Mouse (Mus musculus) urinary bladder, postnatal 10 days (tissue): Measurements from ENCODE around the gene Fcgr1.
"Not testable (repeated sequence)": the region's sequence is repeated elsewhere in the genome, so short reads cannot be mapped to it uniquely, and the experiment has no call there.

ENCODE experiments used
- DNase-seq: peaks from one replicate; pipeline ENCODE4 v3.0.0; 2022; ENCODE audit warnings: low spot score

Gene Fcgr1

DNA sequence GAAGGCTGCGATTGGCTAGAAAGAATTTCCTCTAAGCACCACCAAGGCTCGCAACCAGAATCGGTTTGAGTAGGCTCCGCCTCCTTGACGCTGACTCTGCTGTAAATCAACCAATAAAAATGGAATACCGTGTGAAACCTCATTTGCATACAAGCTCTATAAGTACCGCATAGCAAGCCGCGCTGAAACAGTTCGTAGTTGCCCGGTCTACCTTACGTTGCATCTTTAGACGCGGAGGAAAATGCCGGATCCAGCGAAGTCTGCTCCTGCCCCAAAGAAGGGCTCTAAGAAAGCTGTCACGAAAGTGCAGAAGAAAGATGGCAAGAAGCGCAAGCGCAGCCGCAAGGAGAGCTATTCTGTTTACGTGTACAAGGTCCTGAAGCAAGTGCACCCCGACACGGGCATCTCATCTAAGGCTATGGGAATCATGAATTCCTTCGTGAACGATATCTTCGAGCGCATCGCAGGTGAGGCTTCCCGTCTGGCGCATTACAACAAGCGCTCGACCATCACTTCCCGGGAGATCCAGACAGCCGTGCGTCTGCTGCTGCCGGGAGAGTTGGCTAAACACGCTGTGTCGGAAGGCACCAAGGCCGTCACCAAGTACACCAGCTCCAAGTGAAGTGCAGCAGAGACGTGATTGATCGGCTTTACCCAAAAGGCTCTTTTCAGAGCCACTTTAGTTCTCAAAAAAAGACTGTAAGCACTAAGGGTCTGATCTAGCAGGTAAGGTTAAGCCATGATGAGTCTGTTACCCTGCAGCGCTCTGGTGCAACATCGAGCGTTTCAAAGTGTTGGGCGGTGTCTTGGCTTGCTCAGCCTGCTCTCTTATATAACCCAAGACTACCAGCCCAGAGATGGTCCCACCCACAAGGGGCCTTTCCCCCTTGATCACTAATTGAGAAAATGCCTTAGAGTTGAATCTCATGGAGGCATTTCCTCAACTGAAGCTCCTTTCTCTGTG lies 24.0 kb downstream of the Fcgr1 start, which contains the start of gene Hist2h2bb:
Hist2h2bb (plus strand) TSS at position 242 of the 964 bp plus-strand sequence.
- DNase-seq = peak; percentile 33

DNA sequence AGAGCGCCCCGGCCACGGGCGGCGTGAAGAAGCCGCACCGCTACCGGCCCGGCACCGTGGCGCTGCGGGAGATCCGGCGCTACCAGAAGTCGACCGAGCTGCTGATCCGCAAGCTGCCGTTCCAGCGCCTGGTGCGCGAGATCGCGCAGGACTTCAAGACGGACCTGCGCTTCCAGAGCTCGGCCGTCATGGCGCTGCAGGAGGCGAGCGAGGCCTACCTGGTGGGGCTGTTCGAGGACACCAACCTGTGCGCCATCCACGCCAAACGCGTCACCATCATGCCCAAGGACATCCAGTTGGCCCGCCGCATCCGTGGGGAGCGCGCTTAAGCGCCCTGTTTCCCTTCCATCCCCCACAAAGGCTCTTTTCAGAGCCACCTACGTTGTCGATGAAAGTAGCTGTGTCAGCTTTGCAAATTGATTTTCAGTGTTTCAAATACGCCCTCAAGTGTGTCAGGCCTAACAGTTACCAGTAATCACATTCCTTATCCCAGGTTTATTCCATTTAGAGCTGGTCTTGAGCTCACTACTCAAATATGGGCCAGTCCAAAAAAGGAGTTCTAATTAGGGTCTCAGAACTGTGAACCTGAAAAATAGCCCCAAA lies 24.9 kb downstream of the Fcgr1 start:
- not testable (repeated sequence) for DNase-seq

DNA sequence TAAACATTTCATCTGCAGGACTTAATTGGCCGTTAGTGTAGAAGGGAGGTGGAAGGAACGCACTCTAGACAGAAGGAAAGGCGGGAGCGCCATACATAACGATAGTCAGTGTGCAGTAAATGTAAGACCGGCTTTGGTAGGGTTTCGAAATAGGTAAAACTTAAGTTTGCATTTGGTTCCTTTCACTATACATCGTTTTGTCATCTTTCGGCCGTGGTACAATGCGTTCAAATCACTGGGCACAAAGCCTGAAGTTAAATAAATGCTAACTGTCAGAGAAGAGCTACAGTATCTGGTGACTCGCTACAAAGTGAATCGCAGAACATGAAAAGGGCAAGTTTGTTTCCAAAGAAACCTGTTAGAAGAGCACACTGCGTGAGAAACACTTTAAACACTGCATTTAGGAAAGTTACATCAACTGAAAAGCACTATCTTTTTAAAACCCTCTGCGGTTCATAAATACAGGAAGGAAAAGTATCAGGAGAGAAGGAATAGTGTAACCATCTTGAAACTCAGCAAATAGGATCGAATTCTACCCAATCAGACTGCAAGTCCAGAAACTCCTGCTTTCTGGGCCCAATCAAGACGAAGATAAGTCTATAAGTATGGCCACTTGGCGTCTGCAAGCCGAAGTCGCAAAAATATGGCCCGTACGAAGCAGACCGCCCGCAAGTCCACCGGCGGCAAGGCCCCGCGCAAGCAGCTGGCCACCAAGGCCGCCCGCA lies 25.6 kb downstream of the Fcgr1 start, which contains the start of gene Hist2h3b:
Hist2h3b (plus strand) TSS at position 604 of the 725 bp plus-strand sequence.
- DNase-seq = peak; percentile 35

DNA sequence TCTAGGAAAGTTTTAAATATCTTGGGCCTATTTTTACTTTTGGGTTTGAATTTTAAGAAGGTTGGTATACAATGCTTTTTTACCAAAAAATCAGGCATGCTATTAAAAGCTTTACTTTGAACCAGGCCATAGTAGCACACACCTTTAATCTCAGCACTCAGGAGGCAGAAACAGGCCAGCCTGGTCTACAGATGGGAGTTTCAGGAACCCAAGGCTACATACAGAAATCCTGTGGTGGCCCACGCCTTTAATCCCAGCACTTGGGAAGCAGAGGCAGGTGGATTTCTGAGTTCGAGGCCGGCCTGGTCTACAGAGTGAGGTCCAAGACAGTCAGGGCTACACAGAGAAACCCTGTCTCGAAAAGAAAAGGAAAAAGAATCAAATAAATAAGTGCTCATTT lies 26.2 kb downstream of the Fcgr1 start:
- no peak for DNase-seq

DNA sequence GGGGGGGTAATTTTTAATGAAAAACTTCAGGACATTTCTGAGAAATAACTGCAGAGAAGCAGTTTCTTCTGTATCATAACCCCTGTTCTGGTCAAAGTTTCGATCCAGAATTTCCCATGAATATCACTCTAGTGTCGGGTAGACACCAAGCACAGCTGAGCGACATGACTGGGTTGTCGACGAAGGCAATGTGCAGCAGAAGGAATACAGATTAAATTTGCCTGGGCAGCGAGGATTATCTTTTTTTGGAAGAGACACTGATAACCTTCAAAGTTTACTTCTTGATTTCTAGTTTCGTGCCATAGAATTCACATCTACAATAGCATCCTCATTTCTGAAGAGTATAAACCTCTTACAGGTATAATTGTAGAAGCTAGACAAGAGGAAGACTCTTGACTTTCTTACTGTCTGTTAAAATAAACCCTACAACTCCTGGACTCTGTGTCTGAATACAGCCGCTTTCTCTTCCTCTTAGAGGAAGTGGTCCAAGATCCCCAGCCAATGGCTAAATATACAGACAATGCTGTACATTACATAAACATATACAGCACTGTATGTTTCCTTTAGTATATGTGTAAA lies 27.5 kb downstream of the Fcgr1 start:
- no peak for DNase-seq

DNA sequence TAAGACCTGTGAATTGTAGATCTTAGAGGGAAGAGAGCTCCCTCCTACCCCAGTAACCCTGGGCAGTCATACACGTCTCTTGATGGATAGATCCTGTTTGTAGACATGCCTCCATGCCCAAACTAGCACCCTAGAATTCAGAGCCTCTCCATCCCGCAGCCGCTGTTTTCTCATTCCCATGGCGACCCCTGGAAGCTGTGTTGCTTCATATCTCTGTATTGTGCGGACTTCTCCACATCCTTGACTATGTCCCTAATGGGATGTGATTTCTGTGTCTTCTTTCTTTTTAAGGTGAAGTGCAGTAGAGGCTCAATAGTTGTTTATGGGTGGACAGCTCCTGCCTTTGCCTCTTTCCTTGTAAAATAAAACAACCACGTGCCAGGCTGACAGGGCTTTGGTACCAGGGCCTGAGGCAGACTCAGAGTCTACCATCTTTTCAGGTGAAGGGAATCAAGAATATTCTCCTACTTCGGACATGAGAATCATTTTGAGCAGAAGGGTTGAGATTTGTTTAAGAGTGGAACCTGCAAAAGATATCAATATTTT lies 29.3 kb downstream of the Fcgr1 start:
- no peak for DNase-seq

DNA sequence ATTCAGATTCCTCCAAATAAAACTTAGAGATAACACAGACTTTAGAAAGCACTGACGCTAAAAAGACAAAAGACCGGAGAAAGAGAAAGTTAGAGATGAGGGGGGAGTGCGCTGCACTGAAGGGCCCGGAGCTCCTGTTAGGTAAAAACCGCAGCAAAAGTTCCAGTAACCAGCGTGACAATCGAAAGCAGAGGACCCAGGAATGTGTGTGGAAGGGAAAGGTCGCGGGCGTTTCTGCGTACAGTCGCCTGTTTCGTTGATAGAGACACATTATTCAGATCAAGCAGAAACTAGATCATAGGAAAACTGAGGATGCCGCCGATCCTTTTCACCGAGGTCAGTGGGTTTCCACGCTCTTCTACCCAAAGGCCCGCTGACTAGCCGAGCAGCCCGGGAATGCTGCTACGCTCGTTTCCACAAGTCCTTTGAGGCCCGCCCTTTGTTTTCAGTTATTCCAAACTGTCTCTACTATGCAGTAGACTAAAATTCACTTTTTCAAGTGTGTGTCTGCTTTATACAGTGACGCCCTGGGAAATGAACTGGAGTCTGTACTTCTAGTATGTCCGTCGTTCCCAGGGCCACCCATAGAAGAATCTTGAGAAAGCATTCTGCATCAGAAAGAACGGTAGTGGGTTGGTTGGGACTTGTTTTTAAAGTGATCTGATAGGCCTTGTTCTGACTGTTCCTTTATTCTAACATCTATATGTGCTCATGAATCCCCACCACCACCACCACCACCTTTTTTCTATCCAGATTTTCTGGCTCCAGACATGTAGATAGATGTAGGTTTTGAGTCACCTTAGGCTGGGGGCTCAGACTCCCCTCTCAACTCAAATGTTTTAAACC lies 30.0 kb downstream of the Fcgr1 start:
- DNase-seq = no peak

DNA sequence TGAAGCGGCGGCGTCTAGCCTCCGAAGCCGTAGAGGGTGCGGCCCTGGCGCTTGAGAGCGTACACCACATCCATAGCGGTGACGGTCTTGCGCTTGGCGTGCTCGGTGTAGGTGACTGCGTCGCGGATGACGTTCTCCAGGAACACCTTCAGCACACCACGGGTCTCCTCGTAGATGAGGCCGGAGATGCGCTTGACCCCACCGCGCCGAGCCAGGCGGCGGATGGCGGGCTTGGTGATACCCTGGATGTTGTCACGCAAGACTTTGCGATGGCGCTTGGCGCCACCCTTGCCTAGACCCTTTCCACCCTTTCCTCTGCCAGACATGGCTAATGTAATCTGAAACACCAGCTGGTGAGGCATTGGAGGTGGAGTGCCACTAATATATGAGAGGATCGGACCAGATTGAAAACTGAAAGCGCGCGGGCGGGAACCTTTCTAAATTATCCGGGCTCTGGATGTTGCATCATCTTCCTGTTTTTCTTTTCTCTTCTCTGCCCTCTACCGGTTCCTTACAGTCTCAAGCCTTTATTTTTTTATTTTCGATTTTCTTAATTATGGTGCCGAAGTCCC lies 30.7 kb downstream of the Fcgr1 start, which contains the start of gene Hist2h4:
Hist2h4 (minus strand) TSS at position 333 of the 572 bp plus-strand sequence.
- DNase-seq = peak; percentile 83

DNA sequence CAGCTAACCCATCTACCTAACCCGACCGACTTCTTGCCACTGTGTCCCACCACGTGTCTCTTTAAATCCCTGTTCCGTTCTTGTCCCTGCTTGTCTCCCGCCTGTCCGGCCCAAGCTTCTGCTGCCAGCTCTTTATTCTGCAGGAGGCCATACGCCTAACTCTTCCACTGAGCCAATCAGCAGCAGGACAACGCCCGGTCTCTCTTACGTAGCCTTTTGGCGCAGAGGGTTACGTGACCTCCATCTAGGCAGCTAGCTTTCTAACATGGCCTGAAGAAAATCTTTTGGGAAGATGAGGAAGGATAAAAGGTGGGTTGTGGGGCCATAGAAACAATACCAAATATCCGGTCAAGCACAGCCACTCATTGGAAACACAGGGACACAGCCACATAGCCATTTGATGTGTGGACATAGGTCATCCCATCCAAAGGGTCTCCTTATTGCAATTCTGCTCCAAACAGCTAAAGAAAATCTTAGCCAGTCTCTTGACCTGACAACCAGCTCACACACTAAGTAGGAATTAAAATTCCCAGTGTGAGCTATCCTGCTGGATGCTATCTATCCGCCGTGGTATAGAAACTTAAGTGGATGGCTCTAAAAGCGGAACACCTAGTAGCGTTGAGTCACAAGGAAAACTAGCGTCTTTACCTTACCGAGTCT lies 31.4 kb downstream of the Fcgr1 start:
- peak; percentile 30 for DNase-seq

DNA sequence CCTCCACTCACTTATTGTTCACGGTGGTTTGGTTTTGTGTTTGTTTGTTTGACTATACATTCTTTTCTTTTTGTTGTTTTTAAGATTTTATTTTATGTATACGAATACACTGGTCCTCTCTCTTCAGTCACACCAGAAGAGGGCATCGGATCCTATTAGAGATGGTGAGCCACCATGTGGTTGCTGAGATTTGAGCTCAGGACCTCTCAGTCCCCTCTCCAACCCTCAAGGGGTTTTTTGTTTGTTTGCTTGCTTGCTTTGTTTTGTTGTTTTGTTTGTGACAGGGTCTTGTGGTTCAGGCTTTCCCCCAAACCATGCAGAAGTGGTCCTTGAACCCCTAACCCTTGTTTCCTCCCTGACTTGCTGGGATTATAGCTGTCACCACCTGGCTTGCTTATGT lies 32.1 kb downstream of the Fcgr1 start:
- DNase-seq = no peak

DNA sequence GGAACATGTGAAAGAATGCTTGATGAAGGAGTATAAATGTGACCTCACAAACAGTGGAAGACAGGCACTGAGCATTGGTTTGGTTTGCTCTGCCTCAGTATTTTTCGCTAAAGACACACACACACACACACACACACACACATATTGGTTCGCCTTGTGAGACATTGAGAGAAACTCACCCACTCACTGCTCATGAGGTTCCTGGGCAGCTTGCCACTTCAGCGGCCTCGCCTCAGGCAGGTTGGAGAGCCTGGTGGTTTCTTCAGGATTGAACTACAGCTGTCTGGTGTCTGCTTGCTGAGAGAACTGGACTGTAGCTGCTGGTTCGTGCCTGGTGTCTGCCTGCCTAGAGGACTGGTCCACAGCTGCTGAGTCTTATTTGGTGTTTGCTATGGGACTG lies 33.5 kb downstream of the Fcgr1 start:
- DNase-seq = no peak

DNA sequence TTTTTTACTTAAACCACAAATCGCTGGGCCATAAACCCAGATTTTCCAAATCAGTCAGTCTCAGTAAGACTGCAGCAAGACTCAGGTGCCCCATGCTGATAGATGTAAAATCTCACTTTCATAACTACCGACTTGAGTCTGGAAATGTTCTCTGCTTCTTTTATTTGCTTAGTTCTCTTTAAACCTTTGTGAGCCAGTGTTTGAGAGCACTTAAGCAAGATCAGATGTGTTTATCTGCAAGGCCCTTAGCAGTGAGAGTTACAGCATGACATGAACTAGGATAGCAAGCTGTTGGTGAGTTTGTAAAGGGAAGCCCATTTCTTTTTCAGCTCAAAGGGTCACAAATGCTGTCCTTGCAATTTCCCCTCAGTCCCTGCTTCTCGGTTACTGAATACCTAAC lies 36.6 kb downstream of the Fcgr1 start:
- DNase-seq = no peak

DNA sequence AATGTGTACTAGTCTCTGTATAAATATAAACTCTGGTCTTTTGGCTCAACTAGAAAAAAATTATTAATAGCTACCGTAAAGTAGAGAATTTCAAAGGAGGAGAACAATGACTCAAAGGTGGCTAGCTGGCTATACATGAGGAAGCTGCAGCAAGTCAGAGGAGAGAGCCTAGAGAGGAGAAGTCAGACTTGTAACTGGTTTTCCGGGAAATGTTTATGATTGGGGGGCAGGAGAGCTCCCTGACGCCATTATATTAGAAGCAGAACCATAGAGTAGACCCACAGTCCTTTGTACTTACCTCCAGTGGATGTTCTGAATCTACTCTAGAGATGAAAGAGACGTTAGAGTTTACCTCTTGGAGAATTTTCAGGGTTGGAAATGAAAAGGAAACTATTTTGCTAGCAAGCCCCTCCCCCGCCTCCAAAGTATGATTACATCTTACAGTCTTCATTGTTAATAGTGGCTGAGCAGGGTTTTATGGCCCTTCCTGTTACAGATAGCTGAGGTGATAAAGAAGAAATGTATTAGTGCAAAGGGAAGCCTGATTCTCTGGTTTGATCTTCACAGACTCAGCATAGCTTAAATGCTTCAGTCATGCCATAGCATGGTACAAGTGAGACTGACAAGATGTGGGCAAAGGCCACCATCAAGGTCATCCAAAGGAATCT lies 37.7 kb downstream of the Fcgr1 start:
- no peak for DNase-seq

DNA sequence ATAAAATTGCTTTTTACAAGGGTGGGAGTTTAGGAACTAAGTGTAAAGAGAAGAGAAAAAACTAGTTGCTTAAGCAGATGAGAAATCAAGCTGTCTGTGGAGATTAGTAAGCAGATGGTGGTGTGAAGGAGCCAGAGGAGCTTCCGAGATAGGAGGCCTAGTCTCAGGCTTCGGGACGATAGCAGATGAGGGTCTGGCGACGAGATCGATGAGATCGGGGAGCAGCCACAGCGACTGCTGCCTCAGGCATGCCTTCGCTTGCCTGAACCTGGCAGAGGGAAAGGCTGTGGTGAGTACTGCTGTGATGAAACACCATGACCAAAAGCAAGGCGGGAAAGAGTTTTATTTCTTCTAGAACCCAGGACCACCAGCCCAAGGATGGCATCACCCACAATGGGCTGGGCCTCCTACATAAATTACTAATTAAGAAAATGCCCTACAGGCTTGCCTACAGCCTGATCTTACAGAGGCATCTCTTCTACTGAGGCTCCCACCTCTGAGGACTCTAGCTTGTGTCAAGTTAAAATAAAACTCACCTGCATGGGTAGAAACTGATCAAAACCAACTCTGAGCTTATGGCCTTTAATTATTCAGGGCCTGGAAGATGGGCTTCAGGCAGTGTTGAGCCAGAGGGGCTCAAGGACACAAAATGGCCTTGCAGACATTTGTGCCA lies 39.0 kb downstream of the Fcgr1 start:
- DNase-seq = no peak

DNA sequence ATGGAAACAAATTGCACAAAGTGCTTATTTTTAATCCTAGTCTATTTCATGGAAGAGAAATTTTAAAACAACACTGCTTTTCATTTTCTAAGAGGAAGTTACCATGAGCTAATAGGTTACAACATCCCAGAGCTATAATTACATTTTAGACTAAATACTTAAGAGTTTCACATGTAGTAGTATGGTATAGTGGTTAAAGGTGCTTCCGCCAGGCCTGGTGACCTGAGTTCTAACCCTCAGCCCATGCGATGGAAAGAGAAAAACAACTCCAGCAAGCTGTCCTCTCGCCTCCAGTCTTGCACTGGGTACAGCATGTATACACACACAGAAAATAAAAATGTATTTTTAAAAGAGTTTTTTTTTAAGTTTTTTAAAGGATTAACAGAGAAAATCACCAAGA lies 42.0 kb downstream of the Fcgr1 start:
- no peak for DNase-seq

DNA sequence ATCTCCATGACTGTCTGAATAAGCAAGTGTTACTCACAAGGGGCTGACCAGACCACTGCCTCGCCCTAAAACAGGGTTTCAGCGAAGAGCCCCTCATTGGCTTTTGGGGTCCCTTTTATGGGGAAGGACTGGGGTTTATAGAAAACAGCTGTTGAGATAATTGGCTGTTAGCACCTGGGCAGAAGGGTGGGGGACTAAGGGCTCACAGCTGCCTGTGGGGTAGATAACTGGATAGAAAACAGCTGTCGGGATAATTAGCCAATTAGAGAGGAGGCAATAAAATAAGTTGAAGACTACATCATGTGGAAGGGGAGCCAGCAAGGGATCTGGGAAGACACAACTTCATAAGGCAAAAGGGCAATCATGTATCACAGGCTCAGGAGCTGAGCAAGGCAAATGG lies 42.9 kb downstream of the Fcgr1 start:
- no peak for DNase-seq

DNA sequence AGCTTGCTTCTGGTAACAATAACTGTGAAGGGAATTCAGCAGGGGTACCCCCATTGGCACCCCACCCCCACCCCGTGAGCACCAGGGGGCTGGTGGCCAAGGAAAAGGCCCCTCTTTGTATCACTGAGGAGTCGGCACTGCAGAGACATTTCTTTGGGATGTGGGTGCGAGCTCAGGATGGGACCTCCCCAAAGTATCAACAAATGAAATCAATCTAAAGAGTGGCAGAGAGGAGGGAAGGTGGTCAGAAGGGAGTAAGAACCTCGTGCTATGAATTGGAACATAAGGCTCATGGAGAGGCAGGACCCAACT lies 44.8 kb downstream of the Fcgr1 start:
- DNase-seq = no peak

DNA sequence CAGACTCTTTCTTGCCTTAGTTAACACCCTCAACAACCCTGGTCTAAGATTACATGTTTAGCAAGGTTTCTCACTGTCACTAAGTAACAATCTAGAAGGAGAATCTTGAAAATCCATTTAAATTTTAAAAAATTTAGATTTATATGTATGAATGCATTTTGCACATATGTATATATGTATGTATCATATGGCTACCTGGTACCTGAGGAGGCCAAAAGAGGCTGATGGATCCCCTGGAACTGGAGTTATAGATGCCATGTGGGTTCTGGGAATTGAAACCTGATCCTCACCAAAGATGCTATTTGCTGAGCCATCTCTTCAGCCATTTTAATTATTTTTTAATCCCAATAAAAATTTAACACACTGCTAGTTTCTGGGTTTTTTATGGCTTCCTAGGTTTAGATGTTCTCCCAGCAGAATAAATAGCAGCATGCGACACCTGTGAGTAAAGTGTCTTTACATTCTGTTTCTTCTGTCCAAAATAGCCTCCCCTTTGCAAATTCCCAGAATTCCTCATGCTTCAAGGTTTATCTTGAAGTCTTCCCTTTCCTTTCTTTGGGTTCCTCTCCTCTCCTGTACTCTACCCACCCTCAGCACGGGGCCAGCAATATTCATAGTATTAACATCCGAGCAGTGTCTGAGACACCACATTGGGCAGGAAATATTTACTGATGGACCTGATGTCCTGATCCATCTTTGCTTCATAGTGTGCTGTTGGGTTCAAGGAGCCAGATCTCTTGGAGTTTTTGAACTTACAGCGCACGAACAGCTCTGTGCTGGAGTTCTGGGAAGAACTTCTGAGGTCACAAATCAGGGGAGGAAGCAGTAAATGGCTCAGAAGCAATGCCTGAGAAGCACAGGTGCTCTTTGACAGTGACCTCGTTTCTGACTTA lies 45.4 kb downstream of the Fcgr1 start:
- DNase-seq = no peak
